Mouse (Mus musculus) small intestine, adult 2 months (tissue): ENCODE results near the gene Rmnd1. TPM values are rescaled to one million over a fixed set of nuclear protein-coding genes. Genes with fewer than 3 reads are reported as not detected.
A peak's percentile ranks its signal among the peaks of the same experiment; 100 is the strongest.

ENCODE experiments used
- H3K27ac ChIP-seq: fragments of 200-500 bp; 2 replicates; pipeline ENCODE4 v1.5.1; 2012; ENCODE audit warnings: low read depth, low read length, control low read depth, inconsistent platforms; ENCODE audit not compliant: insufficient read depth
- H3K27me3 ChIP-seq: fragments of 200-500 bp; 2 replicates; pipeline ENCODE4 v1.6.1; 2012; ENCODE audit warnings: mild to moderate bottlenecking, moderate library complexity, low read length, inconsistent platforms; ENCODE audit not compliant: control insufficient read depth, insufficient read depth
- H3K36me3 ChIP-seq: fragments of 200-500 bp; 2 replicates; pipeline ENCODE4 v1.6.1; 2012; ENCODE audit warnings: mild to moderate bottlenecking, low read length, control low read depth, inconsistent platforms; ENCODE audit not compliant: control insufficient read depth, insufficient read depth
- H3K4me1 ChIP-seq: fragments of 200-500 bp; 2 replicates; pipeline ENCODE4 v1.6.1; 2012; ENCODE audit warnings: low read length, inconsistent platforms, mixed read lengths; ENCODE audit not compliant: control insufficient read depth, insufficient read depth, insufficient read length
- H3K4me3 ChIP-seq: fragments of 200-500 bp; 2 replicates; pipeline ENCODE4 v1.5.1; 2012; ENCODE audit warnings: low read depth, mild to moderate bottlenecking, control low read depth, inconsistent platforms, low read length, moderate library complexity
- CTCF ChIP-seq: fragments of 200-500 bp; IDR thresholded peaks from 2 replicates; pipeline ENCODE4 v1.5.1; 2012; ENCODE audit warnings: low read depth, mild to moderate bottlenecking, control low read depth, inconsistent platforms, low read length, moderate library complexity, mixed read lengths; ENCODE audit not compliant: insufficient replicate concordance, insufficient read length; ENCODE audit errors: extremely low read depth
- POLR2A ChIP-seq: fragments of 200-500 bp; IDR thresholded peaks from 2 replicates; pipeline ENCODE4 v1.6.1; 2012; ENCODE audit warnings: low read depth, mild to moderate bottlenecking, control low read depth, inconsistent platforms, low read length, moderate library complexity
- WGBS: fragments of 180-500 bp; shearing (Covaris S2); methylation state at CpG from one replicate; pipeline ENCODE4 v1.1.7; 2018; 5-methylcytosine and 5-hydroxymethylcytosine counted together
- polyA plus RNA-seq: library from polyadenylated mRNA; depleted of rRNA; stranded (reverse); fragments of >200 nt; gene quantifications from 2 replicates; pipeline ENCODE4 v1.2.3, GENCODE M21; 2012

The Rmnd1 gene
- polyA plus RNA-seq, 1 experiment, result 17.1 TPM

DNA sequence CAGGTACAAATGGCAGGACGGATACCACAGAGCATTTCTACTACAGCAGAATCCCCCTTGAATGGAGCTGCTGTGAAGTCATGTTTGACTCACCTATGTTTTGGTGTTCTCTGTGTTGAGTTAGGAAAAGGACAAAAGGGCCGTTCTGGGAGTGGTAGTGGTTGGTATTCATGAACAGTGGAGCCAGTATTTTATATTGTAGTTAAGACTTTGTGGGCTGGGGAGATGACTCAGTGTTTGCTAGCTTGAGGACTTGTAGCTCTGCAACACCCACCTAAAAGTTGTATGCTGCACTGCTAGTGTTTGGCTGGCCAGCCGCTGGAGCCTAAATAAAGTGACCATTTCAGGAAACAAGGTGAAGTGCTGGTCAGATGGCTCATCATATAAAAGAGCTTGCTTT is 36.9 kb downstream of the Rmnd1 start:
- Histone ChIP-seq H3K27ac (no peak overlapping the region), H3K36me3 (peaks cover 10% of the 10 kb centered on the region), H3K4me3 (no peak overlapping the region), H3K27me3 (no peaks in the 10 kb centered on the region), H3K4me1 (peaks cover 21% of the 10 kb centered on the region; the same call in 1 of the 2 replicates)
- WGBS, result 79% methylated on average over 3 of the region's 3 CpGs
- TF ChIP-seq CTCF, result no peak
- TF ChIP-seq POLR2A, result no peak

DNA sequence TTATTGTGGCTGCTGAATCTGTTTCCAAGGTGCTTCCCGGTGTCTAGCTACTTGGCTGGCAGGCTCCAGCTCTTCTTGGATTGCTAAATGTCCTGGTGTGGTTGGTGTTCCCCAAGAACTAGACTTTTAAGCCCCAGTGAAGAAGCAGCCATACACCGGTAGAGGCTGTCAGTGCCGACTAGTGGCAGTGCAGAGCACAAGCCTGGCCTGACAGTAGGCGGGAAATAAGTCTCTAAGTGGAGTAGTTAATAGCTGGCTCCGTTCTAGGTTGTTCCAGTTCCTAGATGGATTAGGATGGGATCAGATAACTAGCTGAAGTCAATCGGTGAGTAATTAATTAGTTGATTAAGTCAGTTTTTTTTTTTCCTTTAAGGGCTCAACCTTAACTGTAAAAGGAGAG is 40.3 kb downstream of the Rmnd1 start:
- no peak overlapping the region for H3K27ac ChIP-seq
- TF ChIP-seq POLR2A (no peak), CTCF (peak; percentile 70; the same call in 1 of the 2 replicates)
- WGBS, result 8% methylated on average over 6 of the region's 6 CpGs

DNA sequence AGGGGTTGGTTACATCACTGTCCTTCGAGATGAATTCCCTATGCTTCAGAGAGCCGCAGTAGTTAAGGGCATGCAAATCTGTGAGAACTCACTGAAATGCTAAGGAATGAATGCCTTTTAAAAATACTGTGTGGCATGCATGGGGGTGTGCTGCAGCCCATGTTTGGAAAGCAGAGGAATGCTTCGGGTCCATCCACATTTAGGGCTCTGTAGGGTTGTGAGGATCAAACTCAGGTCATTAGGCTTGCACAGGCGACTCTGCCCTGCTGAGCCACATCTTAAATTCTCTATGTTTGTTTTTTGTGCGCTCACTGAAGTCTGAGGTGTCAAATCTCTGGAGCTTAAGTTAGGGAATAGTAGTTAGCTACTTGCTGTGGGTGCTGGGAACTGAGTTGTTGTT is 41.1 kb downstream of the Rmnd1 start:
- Histone ChIP-seq H3K27me3 (no peaks in the 10 kb centered on the region), H3K4me1 (peaks cover 25% of the 10 kb centered on the region; the same call in 1 of the 2 replicates), H3K4me3 (no peak overlapping the region), H3K27ac (no peak overlapping the region), H3K36me3 (peaks cover 10% of the 10 kb centered on the region)
- TF ChIP-seq POLR2A (no peak), CTCF (no peak)
- WGBS, result 65% methylated on average over 5 of the region's 5 CpGs

More for the DNA sequence above, 40.3 kb downstream of the Rmnd1 start:
- H3K36me3 ChIP-seq, result peaks cover 10% of the 10 kb centered on the region
- H3K27me3 ChIP-seq, result no peaks in the 10 kb centered on the region
- no peak overlapping the region for H3K4me3 ChIP-seq
- H3K4me1 ChIP-seq, result peaks cover 27% of the 10 kb centered on the region; the same call in 1 of the 2 replicates

DNA sequence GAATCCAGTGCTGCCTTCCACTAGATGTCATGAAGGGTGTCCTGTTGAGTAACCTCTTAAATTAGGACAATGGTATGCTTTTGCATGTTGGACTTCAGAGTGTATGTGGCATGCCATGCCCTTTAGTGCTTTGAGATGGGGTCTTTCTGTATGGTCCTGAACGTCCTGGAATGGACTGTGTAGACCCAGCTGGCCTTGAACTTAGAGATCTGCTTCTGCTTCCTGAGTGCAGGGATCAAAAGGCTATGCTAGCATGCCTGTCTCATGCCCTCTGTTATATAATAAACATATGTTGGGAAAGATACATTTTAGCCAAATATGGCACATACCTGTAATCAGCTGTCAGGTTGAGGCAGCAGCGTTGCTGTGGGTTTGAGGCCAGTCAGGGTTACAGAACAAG is 41.6 kb downstream of the Rmnd1 start:
- Histone ChIP-seq H3K4me3 (no peak overlapping the region), H3K4me1 (peaks cover 24% of the 10 kb centered on the region; the same call in 1 of the 2 replicates), H3K36me3 (peaks cover 8% of the 10 kb centered on the region; the same call in 1 of the 2 replicates), H3K27ac (no peak overlapping the region), H3K27me3 (no peaks in the 10 kb centered on the region)
- 46% methylated on average over 2 of the region's 2 CpGs for WGBS
- no peak for TF ChIP-seq POLR2A
- no peak for TF ChIP-seq CTCF

DNA sequence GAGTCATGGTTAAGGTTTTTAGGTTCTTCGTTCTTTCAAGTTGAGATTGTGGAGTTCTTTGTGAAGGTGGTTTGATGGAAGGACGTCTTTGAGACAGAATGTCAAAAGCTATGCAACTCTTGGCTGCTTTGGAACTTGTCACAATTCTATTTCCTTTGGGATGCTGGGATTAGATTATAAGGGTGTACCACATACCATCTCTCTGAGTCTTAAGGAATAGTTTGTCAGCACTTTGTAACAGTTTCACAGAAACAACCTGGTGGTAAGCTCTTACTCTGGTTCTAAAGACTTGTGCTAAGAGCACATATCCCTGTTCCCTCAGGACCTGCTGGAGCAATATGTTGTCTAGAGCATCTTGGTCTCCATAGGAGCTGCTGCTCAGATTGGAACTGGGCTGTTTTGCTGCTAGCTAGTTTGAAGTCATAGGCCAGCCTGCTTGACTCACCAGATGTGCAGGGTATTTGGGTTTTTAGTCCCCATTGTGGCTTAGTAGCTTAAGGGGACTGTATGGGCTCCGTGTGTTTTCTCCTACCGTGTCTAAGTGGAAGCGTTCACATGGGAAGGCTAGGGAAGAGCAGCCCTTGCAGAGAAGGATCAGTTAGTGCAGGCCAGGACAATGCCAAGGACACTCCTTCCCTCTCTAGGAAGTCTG is 42.6 kb downstream of the Rmnd1 start:
- H3K36me3 ChIP-seq, result peaks cover 8% of the 10 kb centered on the region; the same call in 1 of the 2 replicates
- no peak for TF ChIP-seq POLR2A
- TF ChIP-seq CTCF, result no peak
- H3K27ac ChIP-seq, result no peak overlapping the region
- H3K4me3 ChIP-seq, result no peak overlapping the region
- H3K27me3 ChIP-seq, result no peaks in the 10 kb centered on the region
- H3K4me1 ChIP-seq, result peaks cover 18% of the 10 kb centered on the region; the same call in 1 of the 2 replicates
- 46% methylated on average over 5 of the region's 5 CpGs for WGBS

DNA sequence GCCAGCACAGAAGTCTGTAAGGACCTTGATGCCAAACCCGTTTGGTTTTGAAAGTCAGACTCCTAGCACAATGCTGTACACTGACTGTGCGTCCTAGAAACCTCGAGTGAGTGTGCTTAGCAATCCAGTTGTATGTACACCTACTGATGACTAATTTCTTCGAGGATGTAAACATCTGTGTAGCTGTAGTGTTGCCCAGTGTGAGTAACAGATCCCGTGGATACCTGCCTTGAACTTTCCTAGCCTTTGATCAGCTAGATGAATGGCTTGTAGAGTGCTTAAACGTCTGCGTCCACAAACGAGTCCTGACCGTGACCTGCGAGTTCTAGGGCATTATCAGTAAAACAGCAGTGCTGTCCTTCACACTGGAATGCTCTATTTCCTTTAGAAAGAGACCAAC is 43.2 kb downstream of the Rmnd1 start:
- H3K4me3 ChIP-seq, result no peak overlapping the region

DNA sequence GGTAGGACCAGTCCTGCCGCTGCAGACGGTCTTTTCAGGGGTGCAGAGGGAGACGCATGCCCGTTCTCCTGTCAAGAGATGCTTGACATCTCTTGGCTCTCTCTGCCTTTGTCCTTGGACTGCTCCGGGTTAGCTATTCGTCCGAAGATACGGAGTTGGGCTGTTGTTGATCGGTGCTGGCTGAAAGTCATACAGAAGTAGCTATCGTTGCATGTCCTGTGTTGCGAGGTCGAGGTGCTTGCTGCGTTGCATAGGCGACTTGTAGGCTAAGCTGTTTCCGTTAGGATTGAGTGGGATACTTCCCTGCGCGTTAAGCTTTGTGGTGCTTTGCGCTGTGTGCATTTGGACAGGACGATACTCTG is 43.8 kb downstream of the Rmnd1 start:
- H3K36me3 ChIP-seq, result 0 out of 2 replicates have a peak, but pooled peaks cover 3% of the 10 kb centered on the region
- no peak for TF ChIP-seq CTCF
- TF ChIP-seq POLR2A, result 0 out of 2 replicates have a peak, but pooled peaks have one; percentile 13
- H3K4me3 ChIP-seq, result peak overlapping the region; percentile 92
- peaks cover 18% of the 10 kb centered on the region; the same call in 1 of the 2 replicates for H3K4me1 ChIP-seq
- WGBS, result under 1% methylated on average over 19 of the region's 19 CpGs
- no peaks in the 10 kb centered on the region for H3K27me3 ChIP-seq
- peak overlapping the region; percentile 45 for H3K27ac ChIP-seq

More for the DNA sequence above, 43.2 kb downstream of the Rmnd1 start:
- Histone ChIP-seq H3K4me1 (peaks cover 18% of the 10 kb centered on the region; the same call in 1 of the 2 replicates), H3K27ac (peak overlapping the region; percentile 45; the same call in 1 of the 2 replicates), H3K36me3 (peaks cover 5% of the 10 kb centered on the region; the same call in 1 of the 2 replicates), H3K27me3 (no peaks in the 10 kb centered on the region)
- 7% methylated on average over 10 of the region's 10 CpGs for WGBS
- TF ChIP-seq CTCF (no peak), POLR2A (no peak)
